Mouse (Mus musculus) heart, postnatal 25 days (tissue): Measurements from ENCODE around the gene Ccdc89. TPM values are rescaled to one million over a fixed set of nuclear protein-coding genes. Genes with fewer than 3 reads are reported as not detected.

ENCODE experiments used
- DNase-seq: peaks from one replicate; pipeline ENCODE4 v3.0.0; 2022; ENCODE audit warnings: low spot score
- intact Hi-C: fragments of 180-260 bp; cut with DNase I; formaldehyde crosslinking; loops from one replicate; pipeline ENCODE4 v1.15.1; 2025
- total RNA-seq, 2 experiments: library from RNA; stranded (reverse); gene quantifications; 2 replicates each; pipeline ENCODE4 v1.2.3; 2021

The Ccdc89 gene
- total RNA-seq, result under 1 TPM; 0.26 to 0.28 TPM

GRCm38 (mm10) chr7:90426020-90427001 lies at the start of gene Ccdc89:
Ccdc89 (plus strand) TSS chr7:90426577.
- intact Hi-C loops, result loop anchor here (5.0 kb wide), 1 partner anchor 444 kb away; the partner anchor contains the start of gene Eed

GRCm38 (mm10) chr7:90384411-90384810 lies 42.0 kb upstream of the Ccdc89 start:
- intact Hi-C loops, result no loop called here
- no peak for DNase-seq

More at GRCm38 (mm10) chr7:90426020-90427001, at the start of gene Ccdc89:
- peak; percentile 73 for DNase-seq

GRCm38 (mm10) chr7:90386885-90387459 lies 39.4 kb upstream of the Ccdc89 start:
- DNase-seq, result no peak
- intact Hi-C loops, result no loop called here

- intact Hi-C loops, result no loop called here
- no peak for DNase-seq
These were observed 36.6 kb upstream of the Ccdc89 start for GRCm38 (mm10) chr7:90389765-90390164.

- DNase-seq, result no peak
- intact Hi-C loops, result no loop called here
These were observed 31.3 kb upstream of the Ccdc89 start for GRCm38 (mm10) chr7:90395073-90395472.

- no peak for DNase-seq
- intact Hi-C loops, result no loop called here
These were observed 30.4 kb upstream of the Ccdc89 start for GRCm38 (mm10) chr7:90395928-90396327.

- no peak for DNase-seq
- intact Hi-C loops, result loop anchor here (5.0 kb wide), 2 partner anchors 128 to 413 kb away; no protein-coding TSS in a partner anchor
These were observed 16.4 kb upstream of the Ccdc89 start for GRCm38 (mm10) chr7:90409934-90410333.

- intact Hi-C loops, result loop anchor here (5.0 kb wide), 1 partner anchor 445 kb away; the partner anchor contains the start of gene Eed
- no peak for DNase-seq
These were observed 629 bp downstream of the Ccdc89 start for GRCm38 (mm10) chr7:90427006-90427405.

- DNase-seq, result no peak
- intact Hi-C loops, result no loop called here
These were observed 5.8 kb downstream of the Ccdc89 start for GRCm38 (mm10) chr7:90432221-90432620.

- intact Hi-C loops, result no loop called here
- DNase-seq, result no peak
These were observed 13.7 kb downstream of the Ccdc89 start for GRCm38 (mm10) chr7:90440044-90440443.

- DNase-seq, result no peak
- intact Hi-C loops, result loop anchor here (1.0 kb wide), 1 partner anchor 13 kb away; no protein-coding TSS in a partner anchor
These were observed 15.7 kb downstream of the Ccdc89 start for GRCm38 (mm10) chr7:90442070-90442469.

GRCm38 (mm10) chr7:90442518-90443080 lies 16.2 kb downstream of the Ccdc89 start, which contains the start of gene Crebzf:
Crebzf (plus strand) TSS chr7:90442729.
- peak; percentile 94 for DNase-seq
- intact Hi-C loops, result loop anchor here (1.0 kb wide), 2 partner anchors 13 to 33 kb away; no protein-coding TSS in a partner anchor

- intact Hi-C loops, result loop anchor here (1.0 kb wide), 1 partner anchor 32 kb away; no protein-coding TSS in a partner anchor
- peak; percentile 54 for DNase-seq
These were observed 17.0 kb downstream of the Ccdc89 start for GRCm38 (mm10) chr7:90443101-90444091.

GRCm38 (mm10) chr7:90444206-90444605 lies 17.8 kb downstream of the Ccdc89 start:
- no peak for DNase-seq
- intact Hi-C loops, result no loop called here

GRCm38 (mm10) chr7:90456149-90456844 lies 29.9 kb downstream of the Ccdc89 start:
- intact Hi-C loops, result loop anchor here (2.0 kb wide), 1 partner anchor 21 kb away; the partner anchor contains the start of genes Dlg2 and Tmem126b
- no peak for DNase-seq

- intact Hi-C loops, result loop anchor here (2.0 kb wide), 1 partner anchor 20 kb away; the partner anchor contains the start of genes Dlg2 and Tmem126b
- peak; percentile 77 for DNase-seq
These were observed 30.6 kb downstream of the Ccdc89 start, which contains the start of gene Tmem126a for GRCm38 (mm10) chr7:90456845-90457468. Tmem126a (minus strand) TSS chr7:90457229.

GRCm38 (mm10) chr7:90457517-90457916 lies 31.1 kb downstream of the Ccdc89 start:
- intact Hi-C loops, result loop anchor here (2.0 kb wide), 1 partner anchor 19 kb away; the partner anchor contains the start of genes Dlg2 and Tmem126b
- no peak for DNase-seq

GRCm38 (mm10) chr7:90460330-90460729 lies 34.0 kb downstream of the Ccdc89 start:
- DNase-seq, result no peak
- intact Hi-C loops, result no loop called here
